Mouse (Mus musculus) forebrain, embryonic 12.5 days (tissue): ENCODE data around the gene Tsks. TPM values are rescaled to one million over a fixed set of nuclear protein-coding genes. Genes with fewer than 3 reads are reported as not detected.

Experiments used
- ATAC-seq: fragments of 200-750 bp; cut with Nextera tagmentation; 2 replicates; pipeline ENCODE4 v1.8.0; 2017; ENCODE audit warnings: moderate TSS enrichment; ENCODE audit not compliant: low FRiP score
- H3K27ac ChIP-seq: fragments of 300-500 bp; sonication (generic); 2 replicates; pipeline ENCODE4 v1.5.1; 2016; ENCODE audit warnings: mild to moderate bottlenecking
- H3K27me3 ChIP-seq: fragments of 300-500 bp; sonication (generic); 2 replicates; pipeline ENCODE4 v1.6.1; 2016; ENCODE audit warnings: mild to moderate bottlenecking
- H3K36me3 ChIP-seq: fragments of 300-500 bp; sonication (generic); replicated peaks from 2 replicates; pipeline ENCODE4 v1.6.1; 2016; ENCODE audit warnings: mild to moderate bottlenecking
- H3K4me1 ChIP-seq: fragments of 300-500 bp; sonication (generic); 2 replicates; pipeline ENCODE4 v1.6.1; 2016
- H3K4me2 ChIP-seq: fragments of 300-500 bp; sonication (generic); 2 replicates; pipeline ENCODE4 v1.6.1; 2016; ENCODE audit warnings: mild to moderate bottlenecking, moderate library complexity
- H3K4me3 ChIP-seq: fragments of 300-500 bp; sonication (generic); replicated peaks from 2 replicates; pipeline ENCODE4 v1.5.1; 2016; ENCODE audit warnings: mild to moderate bottlenecking
- H3K9ac ChIP-seq: fragments of 300-500 bp; sonication (generic); 2 replicates; pipeline ENCODE4 v1.6.1; 2016; ENCODE audit warnings: mild to moderate bottlenecking
- H3K9me3 ChIP-seq: fragments of 300-500 bp; sonication (generic); 2 replicates; pipeline ENCODE4 v1.6.1; 2016
- WGBS: fragments of 180-500 bp; shearing (Covaris S2); methylation state at CpG from one replicate; pipeline ENCODE4 v1.1.7; 2016; 5-methylcytosine and 5-hydroxymethylcytosine counted together
- polyA plus RNA-seq: library from polyadenylated mRNA; unstranded; fragments of >200 nt; fragmentation: Nextera tagmentation; extraction: Ambion mirVana; gene quantifications from 2 replicates; pipeline ENCODE4 v1.2.1, GENCODE M21; 2016

The Tsks gene
- polyA plus RNA-seq, 1 experiment from 2014 or later = 0.27 TPM

- Histone ChIP-seq H3K36me3 (peaks cover 99% of the 10 kb centered on the region), H3K9ac (no peak overlapping the region), H3K4me1 (no peaks in the 10 kb centered on the region), H3K27ac (no peak overlapping the region), H3K27me3 (no peaks in the 10 kb centered on the region), H3K4me3 (no peak overlapping the region), H3K9me3 (no peaks in the 10 kb centered on the region), H3K4me2 (no peak overlapping the region)
- WGBS = 95% methylated on average over 6 of the region's 6 CpGs
- ATAC-seq = no peak
These were observed 62.5 kb downstream of the Tsks start for GRCm38 (mm10) chr7:45005321-45005992.

- Histone ChIP-seq H3K9ac (no peak overlapping the region), H3K27me3 (no peaks in the 10 kb centered on the region), H3K4me1 (no peaks in the 10 kb centered on the region), H3K4me3 (no peak overlapping the region), H3K36me3 (peaks cover 95% of the 10 kb centered on the region), H3K27ac (no peak overlapping the region), H3K9me3 (no peaks in the 10 kb centered on the region), H3K4me2 (no peak overlapping the region)
- 97% methylated on average over 12 of the region's 12 CpGs for WGBS
- ATAC-seq = no peak
These were observed 63.5 kb downstream of the Tsks start for GRCm38 (mm10) chr7:45006503-45006902.

GRCm38 (mm10) chr7:45007141-45007540, 64.1 kb downstream of the Tsks start:
- Histone ChIP-seq H3K4me2 (no peak overlapping the region), H3K9ac (no peak overlapping the region), H3K27me3 (no peaks in the 10 kb centered on the region), H3K4me3 (no peak overlapping the region), H3K27ac (no peak overlapping the region), H3K36me3 (peaks cover 95% of the 10 kb centered on the region), H3K4me1 (no peaks in the 10 kb centered on the region), H3K9me3 (no peaks in the 10 kb centered on the region)
- ATAC-seq = no peak
- 96% methylated on average over 29 of the region's 29 CpGs for WGBS

Other genes starting within 250 kb of the Tsks start
- gene Izumo2, start 234.5 kb upstream of the Tsks start, polyA plus RNA-seq = not detected in 2 replicates
- gene Vrk3, start 194.8 kb upstream of the Tsks start, polyA plus RNA-seq = 39.1 and 42.0 TPM in 2 replicates
- 2.3 and 2.4 TPM in 2 replicates for gene Zfp473, start 192.2 kb upstream of the Tsks start, polyA plus RNA-seq
- gene Nup62, start 127.1 kb upstream of the Tsks start, polyA plus RNA-seq = 94.6 and 105 TPM in 2 replicates
- gene Il4i1, start 126.8 kb upstream of the Tsks start, polyA plus RNA-seq = 2.3 and 2.5 TPM in 2 replicates
- gene Atf5, start 126.5 kb upstream of the Tsks start, polyA plus RNA-seq = 6.9 and 7.1 TPM in 2 replicates
- 95.2 and 96.0 TPM in 2 replicates for gene Akt1s1, start 94.2 kb upstream of the Tsks start, polyA plus RNA-seq
- 80.7 and 83.8 TPM in 2 replicates for gene Tbc1d17, start 94.1 kb upstream of the Tsks start, polyA plus RNA-seq
- 37.8 and 39.1 TPM in 2 replicates for gene Pnkp, start 86.1 kb upstream of the Tsks start, polyA plus RNA-seq
- 595 and 609 TPM in 2 replicates for gene Ptov1, start 73.4 kb upstream of the Tsks start, polyA plus RNA-seq
- 172 and 178 TPM in 2 replicates for gene Med25, start 50.5 kb upstream of the Tsks start, polyA plus RNA-seq
- gene Fuz, start 47.1 kb upstream of the Tsks start, polyA plus RNA-seq = 27.4 and 28.7 TPM in 2 replicates
- gene Ap2a1, start 13.7 kb upstream of the Tsks start, polyA plus RNA-seq = 85.8 and 94.4 TPM in 2 replicates
- 35.1 and 38.1 TPM in 2 replicates for gene Cpt1c, start 31.6 kb downstream of the Tsks start, polyA plus RNA-seq
- gene Prmt1, start 43.4 kb downstream of the Tsks start, polyA plus RNA-seq = 585 and 631 TPM in 2 replicates
- gene Irf3, start 54.4 kb downstream of the Tsks start, polyA plus RNA-seq = 72.4 and 73.0 TPM in 2 replicates
- 57.8 and 66.4 TPM in 2 replicates for gene Bcl2l12, start 55.5 kb downstream of the Tsks start, polyA plus RNA-seq
- 47.4 and 52.0 TPM in 2 replicates for gene Scaf1, start 73.2 kb downstream of the Tsks start, polyA plus RNA-seq
- gene Rras, start 74.8 kb downstream of the Tsks start, polyA plus RNA-seq = 11.4 and 13.8 TPM in 2 replicates
- gene Prr12, start 109.7 kb downstream of the Tsks start, polyA plus RNA-seq = 13.1 and 13.6 TPM in 2 replicates
- gene Nosip, start 119.2 kb downstream of the Tsks start, polyA plus RNA-seq = 53.7 and 54.4 TPM in 2 replicates
- 17.1 and 18.2 TPM in 2 replicates for gene Prrg2, start 119.5 kb downstream of the Tsks start, polyA plus RNA-seq
- gene Rcn3, start 149.0 kb downstream of the Tsks start, polyA plus RNA-seq = 80.5 and 101 TPM in 2 replicates
- 8.3 and 9.6 TPM in 2 replicates for gene Fcgrt, start 160.6 kb downstream of the Tsks start, polyA plus RNA-seq
- 1,226 and 1,285 TPM in 2 replicates for gene Rps11, start 181.2 kb downstream of the Tsks start, polyA plus RNA-seq
- gene Rpl13a, start 185.6 kb downstream of the Tsks start, polyA plus RNA-seq = 1,106 and 1,135 TPM in 2 replicates
- gene Gm45713, start 193.0 kb downstream of the Tsks start, polyA plus RNA-seq = 0.27 TPM in 1 of 2 replicates, not detected in the other
- gene Flt3l, start 193.2 kb downstream of the Tsks start, polyA plus RNA-seq = 0.21 and 0.72 TPM in 2 replicates
- 95.0 and 97.5 TPM in 2 replicates for gene Pih1d1, start 211.1 kb downstream of the Tsks start, polyA plus RNA-seq
- 41.9 and 42.9 TPM in 2 replicates for gene Aldh16a1, start 211.4 kb downstream of the Tsks start, polyA plus RNA-seq
- gene Slc17a7, start 220.7 kb downstream of the Tsks start, polyA plus RNA-seq = 6.3 and 7.9 TPM in 2 replicates
- gene Gfy, start 236.4 kb downstream of the Tsks start, polyA plus RNA-seq = 0.52 and 1.4 TPM in 2 replicates
- gene Pth2, start 237.8 kb downstream of the Tsks start, polyA plus RNA-seq = 0.45 and 1.5 TPM in 2 replicates